Mouse (Mus musculus): Measurements from ENCODE around the gene Tlr9. TPM values are rescaled to one million over a fixed set of nuclear protein-coding genes. Genes with fewer than 3 reads are reported as not detected.

Tlr9 gene
- polyA plus RNA-seq, 1 experiment from 2014 or later: 0.03 TPM

DNA sequence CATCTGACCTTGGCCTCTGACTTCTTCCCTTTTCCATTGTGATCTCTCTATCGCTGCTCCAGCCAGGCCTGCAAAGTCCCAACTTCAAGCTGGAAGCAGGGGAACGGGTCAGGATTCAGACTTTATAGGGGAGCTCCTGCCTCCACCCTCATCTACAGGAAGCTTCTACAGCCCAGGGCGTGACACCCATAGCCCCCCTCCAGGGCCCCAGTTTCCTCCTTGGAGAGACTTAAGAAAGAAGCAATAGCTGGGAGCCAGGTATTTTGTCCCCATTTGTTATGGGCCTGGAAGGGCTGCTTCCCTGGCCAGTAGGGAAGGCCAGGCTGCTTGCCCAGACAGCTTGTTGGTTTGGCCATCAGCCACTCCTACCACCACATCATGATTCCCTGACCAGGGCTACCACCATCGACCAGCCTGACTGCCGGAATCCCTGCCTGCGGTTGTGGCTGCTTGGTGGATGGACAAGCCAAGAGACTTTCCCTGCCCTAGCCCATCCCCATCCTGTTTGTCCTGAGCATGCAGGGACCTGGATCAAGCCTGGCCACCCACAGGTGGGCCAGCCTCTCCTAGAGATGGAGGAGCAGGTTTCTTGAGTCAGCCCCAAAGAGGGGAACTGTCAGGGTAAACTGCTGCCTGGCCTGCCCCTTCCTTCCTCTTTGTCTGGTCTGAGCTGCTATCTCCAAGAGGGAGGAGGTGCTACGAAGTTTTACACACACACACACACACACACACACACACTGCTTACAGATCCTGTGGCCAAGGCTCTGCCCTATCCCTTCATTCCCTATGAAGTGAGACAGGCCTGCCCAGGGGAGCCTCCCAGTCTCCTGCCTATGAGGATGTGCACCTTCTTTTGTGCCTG, 18.2 kb upstream of the Tlr9 start:
- no peak for ATAC-seq (ENCODE audit: insufficient read depth)
- Histone ChIP-seq H3K9me3 (replicated peaks) (no peaks in the 10 kb centered on the region), H3K9ac (no peak overlapping the region), H3K4me3 (replicated peaks) (peak overlapping the region; percentile 75), H3K36me3 (replicated peaks) (no peaks in the 10 kb centered on the region), H3K4me2 (peak overlapping the region; percentile 96), H3K4me1 (replicated peaks) (peaks cover 46% of the 10 kb centered on the region), H3K27ac (replicated peaks) (peak overlapping the region; percentile 65), H3K27me3 (no peaks in the 10 kb centered on the region)
- WGBS (ENCODE audit: insufficient replicate concordance): 24% methylated on average over 7 of the region's 7 CpGs

DNA sequence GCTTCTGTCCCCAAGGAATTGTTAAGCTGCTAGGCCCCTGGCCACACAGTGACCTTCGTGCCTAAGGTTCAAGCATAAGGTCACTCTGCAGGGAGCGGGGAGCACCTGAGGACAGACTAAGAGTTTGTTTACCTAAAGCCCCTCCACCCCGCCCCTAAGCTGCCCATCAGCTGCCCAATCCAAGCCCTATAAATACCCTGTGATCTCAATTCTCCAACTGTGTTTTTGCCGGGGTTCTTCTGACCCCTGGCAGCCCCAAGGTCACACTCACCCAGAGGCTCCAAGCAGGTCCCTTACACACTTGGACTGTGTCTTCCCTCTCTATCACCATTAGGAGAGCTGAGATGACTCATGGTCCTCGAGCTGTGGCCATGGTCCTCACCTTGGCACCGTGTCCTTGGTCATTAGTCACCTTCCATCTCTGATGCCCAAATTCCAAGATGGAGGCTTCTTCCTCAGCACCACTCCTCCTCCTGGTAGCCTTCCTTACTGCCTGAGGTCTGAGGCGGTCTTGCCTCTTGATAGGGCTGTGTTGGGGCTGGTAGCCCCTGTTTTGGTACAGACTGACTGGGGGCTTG, 16.6 kb upstream of the Tlr9 start:
- H3K9me3 ChIP-seq (replicated peaks): no peaks in the 10 kb centered on the region
- no peaks in the 10 kb centered on the region for H3K27me3 ChIP-seq
- no peak overlapping the region for H3K4me2 ChIP-seq
- no peak overlapping the region for H3K27ac ChIP-seq (replicated peaks)
- H3K9ac ChIP-seq: no peak overlapping the region
- WGBS (ENCODE audit: insufficient replicate concordance): 65% methylated on average over 7 of the region's 7 CpGs
- H3K4me3 ChIP-seq (replicated peaks): no peak overlapping the region
- H3K4me1 ChIP-seq (replicated peaks): peaks cover 36% of the 10 kb centered on the region
- no peaks in the 10 kb centered on the region for H3K36me3 ChIP-seq (replicated peaks)
- ATAC-seq (ENCODE audit: insufficient read depth): no peak

DNA sequence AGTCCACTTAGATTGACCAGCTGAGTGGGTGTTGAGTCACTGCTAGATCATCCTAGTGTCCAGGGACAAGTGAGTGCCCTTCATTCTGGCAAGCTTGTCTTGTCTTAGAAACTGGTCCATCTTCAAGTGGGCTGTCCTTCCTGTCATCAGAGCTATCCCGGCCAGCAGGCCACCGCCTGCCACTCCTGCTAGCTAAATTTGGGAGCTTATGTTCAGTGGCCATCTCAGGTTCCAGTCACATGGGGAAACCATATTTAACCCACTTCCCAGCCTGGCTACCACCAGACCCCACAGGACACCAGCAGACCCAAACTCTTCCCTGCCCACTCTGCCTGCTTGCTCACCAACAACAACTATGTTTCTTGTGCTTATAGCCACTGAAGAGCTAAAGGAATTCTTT, 15.9 kb upstream of the Tlr9 start:
- Histone ChIP-seq H3K27me3 (no peaks in the 10 kb centered on the region), H3K4me1 (replicated peaks) (peaks cover 41% of the 10 kb centered on the region), H3K9me3 (replicated peaks) (no peaks in the 10 kb centered on the region), H3K4me3 (replicated peaks) (no peak overlapping the region), H3K36me3 (replicated peaks) (no peaks in the 10 kb centered on the region), H3K4me2 (no peak overlapping the region), H3K9ac (no peak overlapping the region), H3K27ac (replicated peaks) (no peak overlapping the region)
- no peak for ATAC-seq (ENCODE audit: insufficient read depth)
- WGBS (ENCODE audit: insufficient replicate concordance): 66% methylated on average over 2 of the region's 2 CpGs

DNA sequence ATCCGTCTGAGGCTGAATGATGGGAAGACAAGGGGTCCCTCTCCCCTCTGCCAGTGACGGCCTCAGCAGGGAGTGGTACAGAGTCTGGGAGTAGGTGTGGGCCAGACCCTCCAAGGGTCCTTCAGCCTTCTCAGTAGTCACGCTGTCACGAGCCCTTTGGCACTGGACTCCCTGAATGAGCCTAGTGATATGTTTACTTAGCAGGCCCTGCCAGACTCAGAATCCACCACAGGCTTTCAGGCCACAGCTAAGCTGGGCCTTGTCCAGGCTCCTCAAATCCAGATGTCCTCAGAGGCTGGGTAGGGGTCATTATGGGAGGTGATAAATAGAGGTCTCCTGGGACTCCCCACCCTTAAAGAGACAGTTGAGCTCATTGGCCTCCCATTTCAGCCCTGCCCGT, 14.2 kb upstream of the Tlr9 start:
- WGBS (ENCODE audit: insufficient replicate concordance): 71% methylated on average over 5 of the region's 5 CpGs
- H3K4me3 ChIP-seq (replicated peaks): no peak overlapping the region
- ATAC-seq (ENCODE audit: insufficient read depth): no peak

DNA sequence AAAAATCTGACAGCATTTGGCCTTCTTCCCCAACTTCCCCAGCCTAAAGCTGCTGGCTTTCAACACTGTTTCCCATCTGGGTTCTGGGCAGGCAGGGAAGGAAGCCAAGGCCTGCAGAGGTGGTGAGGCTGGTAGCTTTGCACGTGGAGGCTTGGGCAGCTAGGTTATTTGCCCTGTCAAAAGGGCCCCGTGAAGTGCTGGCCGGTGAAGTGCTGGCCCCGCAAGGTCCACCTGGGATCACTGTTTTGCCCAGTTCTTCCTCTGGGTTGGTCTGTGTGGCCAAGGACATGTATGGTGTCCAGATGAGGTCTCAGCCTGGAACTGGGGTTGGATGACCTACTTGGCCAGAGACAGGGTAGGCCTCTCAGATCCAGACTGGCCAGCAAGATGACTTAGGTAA, 12.4 kb upstream of the Tlr9 start:
- 0 out of 2 replicates have a peak, but pooled peaks cover 26% of the 10 kb centered on the region for H3K36me3 ChIP-seq (replicated peaks)
- H3K4me1 ChIP-seq (replicated peaks): peaks cover 25% of the 10 kb centered on the region
- H3K9me3 ChIP-seq (replicated peaks): no peaks in the 10 kb centered on the region
- no peak for ATAC-seq (ENCODE audit: insufficient read depth)
- H3K27ac ChIP-seq (replicated peaks): no peak overlapping the region
- H3K9ac ChIP-seq: no peak overlapping the region
- H3K27me3 ChIP-seq: no peaks in the 10 kb centered on the region
- 78% methylated on average over 4 of the region's 4 CpGs for WGBS (ENCODE audit: insufficient replicate concordance)
- no peak overlapping the region for H3K4me3 ChIP-seq (replicated peaks)
- no peak overlapping the region for H3K4me2 ChIP-seq

More for the DNA sequence above, 14.2 kb upstream of the Tlr9 start:
- Histone ChIP-seq H3K9me3 (replicated peaks) (no peaks in the 10 kb centered on the region), H3K4me2 (no peak overlapping the region), H3K9ac (no peak overlapping the region), H3K27me3 (no peaks in the 10 kb centered on the region), H3K36me3 (replicated peaks) (0 out of 2 replicates have a peak, but pooled peaks cover 9% of the 10 kb centered on the region), H3K27ac (replicated peaks) (no peak overlapping the region), H3K4me1 (replicated peaks) (peaks cover 41% of the 10 kb centered on the region)

DNA sequence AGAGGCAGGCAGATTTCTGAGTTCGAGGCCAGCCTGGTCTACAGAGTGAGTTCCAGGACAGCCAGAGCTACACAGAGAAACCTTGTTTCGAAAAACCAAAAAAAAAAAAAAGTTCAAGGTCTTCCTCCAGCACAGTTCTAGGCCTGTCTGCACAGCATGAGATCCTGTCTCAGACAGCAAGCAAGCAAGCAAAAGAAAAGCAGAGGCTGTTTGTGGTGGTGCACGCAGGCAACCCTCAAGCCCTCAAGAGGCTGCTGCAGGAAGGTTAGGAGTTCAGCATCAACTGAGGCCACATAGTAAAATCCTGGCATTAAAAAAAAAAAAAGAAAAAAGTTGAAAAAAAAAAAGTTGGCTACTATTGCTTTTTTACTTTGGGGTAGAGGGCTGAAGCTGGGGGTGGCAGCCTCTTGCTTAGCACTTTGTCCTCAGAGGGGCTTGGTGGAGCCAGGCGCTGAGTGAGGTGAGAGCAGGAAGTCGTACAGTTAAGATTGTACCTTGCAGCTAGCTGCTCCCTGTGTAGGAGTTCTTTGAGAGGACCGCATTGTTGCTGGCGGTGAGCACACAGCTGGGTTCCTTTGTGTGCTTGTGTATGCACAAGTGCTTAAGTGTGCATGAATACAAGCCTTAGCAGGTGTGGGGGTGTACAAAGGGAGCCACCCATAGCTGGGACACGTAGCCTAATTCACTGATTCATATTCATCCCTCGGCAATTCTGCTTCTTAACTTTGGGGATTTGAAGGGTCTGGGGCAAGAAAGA, 11.4 kb upstream of the Tlr9 start:
- H3K27ac ChIP-seq (replicated peaks): no peak overlapping the region
- peak overlapping the region; percentile 66 for H3K4me2 ChIP-seq
- H3K9me3 ChIP-seq (replicated peaks): no peaks in the 10 kb centered on the region
- no peak overlapping the region for H3K9ac ChIP-seq
- no peak overlapping the region for H3K4me3 ChIP-seq (replicated peaks)
- peaks cover 17% of the 10 kb centered on the region for H3K4me1 ChIP-seq (replicated peaks)
- no peaks in the 10 kb centered on the region for H3K27me3 ChIP-seq
- 0 out of 2 replicates have a peak, but pooled peaks cover 28% of the 10 kb centered on the region for H3K36me3 ChIP-seq (replicated peaks)
- ATAC-seq (ENCODE audit: insufficient read depth): no peak
- 74% methylated on average over 9 of the region's 9 CpGs for WGBS (ENCODE audit: insufficient replicate concordance)

DNA sequence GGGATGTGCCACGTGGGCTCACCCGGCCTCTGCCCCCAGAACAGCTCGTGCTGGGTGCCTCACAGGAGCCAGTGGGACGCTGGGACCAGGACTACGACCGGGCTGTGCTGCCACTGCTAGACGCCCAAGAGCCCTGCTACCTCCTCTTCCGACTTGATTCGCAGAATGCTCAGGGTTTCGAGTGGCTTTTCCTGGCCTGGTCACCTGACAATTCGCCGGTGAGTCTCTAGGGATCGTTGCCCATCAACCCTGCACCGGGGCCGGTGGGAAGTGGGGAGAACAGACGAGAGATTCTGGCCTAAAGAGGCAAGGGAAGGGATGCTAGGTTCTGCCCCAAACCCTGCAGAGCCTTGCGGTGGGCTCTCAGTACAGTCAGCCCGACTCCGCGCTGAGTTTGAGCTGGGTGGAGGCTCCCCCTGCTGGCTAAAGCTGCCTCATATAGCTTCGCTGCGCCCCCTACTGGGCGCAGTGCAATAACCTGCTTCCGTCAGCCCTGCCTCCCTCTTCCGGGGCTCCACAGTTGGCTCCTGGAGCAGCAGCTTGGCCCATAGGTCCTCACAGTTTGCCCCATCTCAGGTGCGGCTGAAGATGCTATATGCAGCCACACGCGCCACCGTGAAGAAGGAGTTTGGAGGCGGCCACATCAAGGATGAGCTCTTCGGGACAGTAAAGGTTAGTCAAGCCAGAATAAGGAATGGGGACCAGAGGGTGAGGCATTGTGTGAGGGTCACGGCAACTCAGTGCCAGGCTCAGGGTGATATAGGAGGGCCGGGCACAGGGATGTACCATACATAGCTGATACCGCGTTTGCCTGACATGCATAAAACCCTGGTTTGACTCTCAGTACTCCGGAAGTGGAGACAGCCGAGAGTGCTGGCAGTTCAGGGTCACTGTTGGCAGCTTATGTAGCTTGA, 10.5 kb upstream of the Tlr9 start:
- no peaks in the 10 kb centered on the region for H3K9me3 ChIP-seq (replicated peaks)
- 35% methylated on average over 37 of the region's 37 CpGs for WGBS (ENCODE audit: insufficient replicate concordance)
- H3K9ac ChIP-seq: peak overlapping the region; percentile 27; the same call in 1 of the 2 replicates
- H3K27ac ChIP-seq (replicated peaks): no peak overlapping the region
- H3K36me3 ChIP-seq (replicated peaks): 0 out of 2 replicates have a peak, but pooled peaks cover 28% of the 10 kb centered on the region
- no peaks in the 10 kb centered on the region for H3K27me3 ChIP-seq
- peak overlapping the region; percentile 66 for H3K4me2 ChIP-seq
- peaks cover 16% of the 10 kb centered on the region for H3K4me1 ChIP-seq (replicated peaks)
- H3K4me3 ChIP-seq (replicated peaks): peak overlapping the region; percentile 33
- peak; percentile 70 for ATAC-seq (ENCODE audit: insufficient read depth)

DNA sequence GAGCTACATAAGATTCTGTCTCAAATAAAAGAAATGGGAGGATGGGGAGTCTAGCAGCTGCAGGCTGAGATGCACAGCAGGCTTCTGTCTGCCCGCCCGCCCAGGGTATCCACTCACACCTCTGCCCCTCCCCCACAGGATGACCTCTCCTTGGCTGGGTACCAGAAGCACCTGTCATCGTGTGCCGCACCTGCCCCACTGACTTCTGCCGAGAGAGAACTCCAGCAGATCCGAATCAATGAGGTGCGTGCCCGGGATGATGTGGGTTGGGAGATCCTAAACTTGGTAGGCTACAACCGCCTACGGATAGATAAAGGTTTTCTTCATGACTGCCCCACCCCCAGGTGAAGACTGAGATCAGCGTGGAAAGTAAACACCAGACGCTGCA, 9.8 kb upstream of the Tlr9 start:
- Histone ChIP-seq H3K4me2 (no peak overlapping the region), H3K9ac (no peak overlapping the region), H3K27me3 (no peaks in the 10 kb centered on the region), H3K36me3 (replicated peaks) (0 out of 2 replicates have a peak, but pooled peaks cover 28% of the 10 kb centered on the region), H3K27ac (replicated peaks) (no peak overlapping the region), H3K4me1 (replicated peaks) (peaks cover 16% of the 10 kb centered on the region), H3K4me3 (replicated peaks) (no peak overlapping the region), H3K9me3 (replicated peaks) (no peaks in the 10 kb centered on the region)
- no peak for ATAC-seq (ENCODE audit: insufficient read depth)
- WGBS (ENCODE audit: insufficient replicate concordance): 73% methylated on average over 12 of the region's 12 CpGs

DNA sequence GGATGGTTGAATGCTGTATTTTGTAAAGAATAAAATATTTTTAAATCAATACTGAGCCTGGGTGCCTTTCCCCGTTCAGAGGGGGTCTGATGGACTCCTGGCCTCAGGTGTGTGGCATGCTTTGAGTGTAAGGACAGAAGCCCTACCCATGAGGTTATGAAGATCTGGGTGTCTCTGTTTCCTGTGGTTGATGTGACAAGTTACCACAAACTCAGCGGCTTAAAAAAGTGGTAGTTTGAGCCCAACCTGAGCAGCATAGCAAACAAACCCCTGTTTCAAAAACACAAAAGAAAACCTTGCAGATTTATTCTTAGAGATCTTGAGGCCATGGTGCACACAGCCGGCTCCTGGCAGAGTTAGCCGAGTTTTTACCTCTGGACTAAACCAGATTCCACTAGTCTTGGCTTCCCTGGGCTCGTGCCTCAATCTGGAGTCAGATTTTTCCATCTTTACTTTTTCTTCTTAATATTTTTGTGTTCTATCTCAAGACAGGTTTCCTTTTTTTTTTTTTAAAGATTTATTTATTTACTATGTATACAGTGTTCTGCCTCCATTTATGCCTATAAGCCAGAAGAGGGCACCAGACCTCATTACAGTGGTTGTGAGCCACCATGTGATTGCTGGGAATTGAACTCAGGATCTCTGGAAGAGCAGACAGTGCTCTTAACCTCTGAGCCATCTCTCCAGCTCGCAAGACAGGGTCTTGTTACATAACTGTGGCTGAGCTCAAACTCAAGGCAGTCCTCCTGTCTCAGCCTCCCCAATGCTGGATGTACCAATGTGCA, 6.9 kb upstream of the Tlr9 start:
- H3K9ac ChIP-seq: no peak overlapping the region
- no peaks in the 10 kb centered on the region for H3K9me3 ChIP-seq (replicated peaks)
- no peak overlapping the region for H3K27ac ChIP-seq (replicated peaks)
- H3K36me3 ChIP-seq (replicated peaks): 0 out of 2 replicates have a peak, but pooled peaks cover 28% of the 10 kb centered on the region
- no peak overlapping the region for H3K4me3 ChIP-seq (replicated peaks)
- no peaks in the 10 kb centered on the region for H3K27me3 ChIP-seq
- no peak for ATAC-seq (ENCODE audit: insufficient read depth)
- peaks cover 16% of the 10 kb centered on the region for H3K4me1 ChIP-seq (replicated peaks)
- no peak overlapping the region for H3K4me2 ChIP-seq
- 55% methylated on average over 6 of the region's 6 CpGs for WGBS (ENCODE audit: insufficient replicate concordance)

DNA sequence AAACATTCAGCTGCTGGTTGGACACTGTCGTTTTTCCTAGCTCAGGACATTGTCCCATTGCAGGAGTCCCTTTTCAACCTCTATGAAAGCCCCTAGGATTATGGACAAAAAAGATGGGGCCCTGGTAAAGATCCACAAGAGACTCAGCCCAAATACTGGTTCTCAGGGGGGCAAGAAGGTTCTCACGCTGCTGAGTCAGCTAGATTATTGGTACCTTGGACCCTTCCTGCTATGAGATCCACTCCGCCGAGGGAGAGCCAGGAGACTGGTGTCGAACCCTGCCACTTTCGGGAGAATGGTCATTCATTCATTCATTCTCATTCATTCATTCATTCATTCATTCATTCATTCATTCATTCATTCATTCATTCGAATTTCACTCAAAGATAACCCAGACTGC, 5.4 kb upstream of the Tlr9 start:
- no peak for ATAC-seq (ENCODE audit: insufficient read depth)
- Histone ChIP-seq H3K4me3 (replicated peaks) (no peak overlapping the region), H3K27me3 (peaks cover 2% of the 10 kb centered on the region; the same call in 1 of the 2 replicates), H3K4me1 (replicated peaks) (peaks cover 8% of the 10 kb centered on the region), H3K4me2 (no peak overlapping the region), H3K9me3 (replicated peaks) (no peaks in the 10 kb centered on the region), H3K27ac (replicated peaks) (no peak overlapping the region), H3K9ac (no peak overlapping the region), H3K36me3 (replicated peaks) (0 out of 2 replicates have a peak, but pooled peaks cover 28% of the 10 kb centered on the region)
- WGBS (ENCODE audit: insufficient replicate concordance): 68% methylated on average over 7 of the region's 7 CpGs

All from liver, embryonic 15.5 days (tissue).